Mouse (Mus musculus) yolk sac, embryonic 10.5 days (tissue): ENCODE data around the gene Grm4.
A peak's percentile ranks its signal among the peaks of the same experiment; 100 is the strongest.

ENCODE experiments used
- DNase-seq: peaks from one replicate; pipeline ENCODE4 v3.0.0-alpha.2; 2017; ENCODE audit warnings: low spot score

The Grm4 gene

GRCm38 (mm10) chr17:27488173-27488823 is 32.9 kb downstream of the Grm4 start:
- DNase-seq, result no peak

GRCm38 (mm10) chr17:27485940-27486339 is 35.3 kb downstream of the Grm4 start:
- no peak for DNase-seq

GRCm38 (mm10) chr17:27483571-27483970 is 37.6 kb downstream of the Grm4 start:
- DNase-seq, result no peak

- DNase-seq, result no peak
Measured at GRCm38 (mm10) chr17:27480143-27481103, 40.8 kb downstream of the Grm4 start.

GRCm38 (mm10) chr17:27475650-27476049 is 45.6 kb downstream of the Grm4 start:
- DNase-seq, result no peak

- peak; percentile 45 for DNase-seq
Measured at GRCm38 (mm10) chr17:27466620-27467019, 54.6 kb downstream of the Grm4 start.

- DNase-seq, result no peak
Measured at GRCm38 (mm10) chr17:27465924-27466323, 55.3 kb downstream of the Grm4 start.

- DNase-seq, result no peak
Measured at GRCm38 (mm10) chr17:27464327-27464962, 56.8 kb downstream of the Grm4 start.

- no peak for DNase-seq
Measured at GRCm38 (mm10) chr17:27459979-27460378, 61.2 kb downstream of the Grm4 start.

GRCm38 (mm10) chr17:27459241-27459640 is 62.0 kb downstream of the Grm4 start:
- no peak for DNase-seq

GRCm38 (mm10) chr17:27457863-27458494 is 63.2 kb downstream of the Grm4 start:
- no peak for DNase-seq

GRCm38 (mm10) chr17:27457038-27457577 is 64.1 kb downstream of the Grm4 start:
- no peak for DNase-seq

- DNase-seq, result no peak
Measured at GRCm38 (mm10) chr17:27456364-27456763, 64.8 kb downstream of the Grm4 start.

GRCm38 (mm10) chr17:27455012-27455784 is 66.0 kb downstream of the Grm4 start:
- no peak for DNase-seq

- DNase-seq, result no peak
Measured at GRCm38 (mm10) chr17:27454396-27454795, 66.8 kb downstream of the Grm4 start.

GRCm38 (mm10) chr17:27453045-27453444 is 68.2 kb downstream of the Grm4 start:
- no peak for DNase-seq

GRCm38 (mm10) chr17:27451787-27452186 is 69.4 kb downstream of the Grm4 start:
- DNase-seq, result no peak

GRCm38 (mm10) chr17:27451216-27451615 is 70.0 kb downstream of the Grm4 start:
- no peak for DNase-seq

GRCm38 (mm10) chr17:27449757-27450330 is 71.4 kb downstream of the Grm4 start:
- DNase-seq, result no peak

GRCm38 (mm10) chr17:27448749-27449148 is 72.5 kb downstream of the Grm4 start:
- no peak for DNase-seq
